Mouse (Mus musculus) MEL (cell line): ENCODE data around the gene Lhfpl2. TPM values are rescaled to one million over a fixed set of nuclear protein-coding genes. Genes with fewer than 3 reads are reported as not detected.

Source experiments
- DNase-seq: peaks from one replicate; pipeline ENCODE4 v3.0.0; 2011; ENCODE audit warnings: low read depth, low spot score
- H3K27ac ChIP-seq: 2 replicates; pipeline ENCODE4 v1.5.1; 2012; ENCODE audit warnings: low read depth, mild to moderate bottlenecking, control low read depth, low read length, moderate library complexity; ENCODE audit not compliant: control insufficient read depth
- H3K27me3 ChIP-seq, 2 experiments: fragments of 150-350 bp in 1 of 2; sonication (generic) in 1 of 2; 2 replicates each; pipeline ENCODE4 v1.6.1; 2012; ENCODE audit warnings: low read length in 2 of 2, mild to moderate bottlenecking in 2 of 2, improper control_type of control experiment in 1 of 2, moderate library complexity in 1 of 2; ENCODE audit not compliant: insufficient read depth in 2 of 2, control insufficient read depth in 1 of 2
- H3K36me3 ChIP-seq, 2 experiments: 2 replicates each; pipeline ENCODE4 v1.6.1; 2012 to 2014; ENCODE audit warnings: low read length in 2 of 2, improper control_type of control experiment in 1 of 2, inconsistent platforms in 1 of 2, mild to moderate bottlenecking in 1 of 2; ENCODE audit not compliant: insufficient read depth in 2 of 2, control insufficient read depth in 1 of 2
- H3K4me1 ChIP-seq, 2 experiments: fragments of 150-350 bp in 1 of 2; sonication (generic) in 1 of 2; 2 replicates each; pipeline ENCODE4 v1.6.1; 2012; ENCODE audit warnings: low read length in 2 of 2, improper control_type of control experiment in 1 of 2, mild to moderate bottlenecking in 1 of 2; ENCODE audit not compliant: insufficient read depth in 2 of 2, control insufficient read depth in 1 of 2
- H3K4me3 ChIP-seq, 2 experiments: fragments of 150-350 bp in 1 of 2; sonication (generic) in 1 of 2; 2 replicates each; pipeline ENCODE4 v1.5.1; 2012; ENCODE audit warnings: low read depth in 2 of 2, low read length in 2 of 2, mild to moderate bottlenecking in 2 of 2, moderate library complexity in 2 of 2, control low read depth in 1 of 2, improper control_type of control experiment in 1 of 2; ENCODE audit not compliant: control insufficient read depth in 1 of 2, insufficient read depth in 1 of 2
- H3K79me2 ChIP-seq: 2 replicates; pipeline ENCODE4 v1.6.1; 2012; ENCODE audit warnings: mild to moderate bottlenecking, low read length, moderate library complexity; ENCODE audit not compliant: control insufficient read depth, poor library complexity, insufficient read depth
- H3K9ac ChIP-seq: 2 replicates; pipeline ENCODE4 v1.6.1; 2012; ENCODE audit warnings: low read depth, mild to moderate bottlenecking, control low read depth, low read length, moderate library complexity; ENCODE audit not compliant: control insufficient read depth, poor library complexity, severe bottlenecking
- H3K9me3 ChIP-seq: fragments of 150-350 bp; sonication (generic); replicated peaks from 2 replicates; pipeline ENCODE4 v1.6.1; 2012; ENCODE audit warnings: mild to moderate bottlenecking, low read length, improper control_type of control experiment, moderate library complexity; ENCODE audit not compliant: insufficient read depth
- CTCF ChIP-seq, 3 experiments: IDR thresholded peaks in 2 of 3; conservative IDR thresholded peaks in 1 of 3; 2 replicates each; pipeline ENCODE4 v1.5.1; 2011 to 2012; ENCODE audit warnings: low read length in 3 of 3, low read depth in 2 of 3, mild to moderate bottlenecking in 2 of 3, improper control_type of control experiment in 1 of 3, inconsistent platforms in 1 of 3, mixed read lengths in 1 of 3, moderate library complexity in 1 of 3; ENCODE audit not compliant: control insufficient read depth in 1 of 3, insufficient read depth in 1 of 3, poor library complexity in 1 of 3, severe bottlenecking in 1 of 3
- ELF1 ChIP-seq: IDR thresholded peaks from 2 replicates; pipeline ENCODE4 v1.6.1; 2014; ENCODE audit warnings: low read depth, mild to moderate bottlenecking, inconsistent platforms, low read length, improper control_type of control experiment, moderate library complexity
- EP300 ChIP-seq, 2 experiments: IDR thresholded peaks; 2 replicates each; pipeline ENCODE4 v1.6.1; 2011; ENCODE audit warnings: improper control_type of control experiment in 2 of 2, low read length in 2 of 2, low read depth in 1 of 2, mild to moderate bottlenecking in 1 of 2
- GATA1 ChIP-seq: IDR thresholded peaks from 2 replicates; pipeline ENCODE4 v1.6.1; 2011; ENCODE audit warnings: low read depth, low read length, improper control_type of control experiment
- MAFK ChIP-seq: IDR thresholded peaks from 2 replicates; pipeline ENCODE4 v1.6.1; 2011; ENCODE audit warnings: low read depth, mild to moderate bottlenecking, low read length, improper control_type of control experiment, borderline replicate concordance
- MAX ChIP-seq: IDR thresholded peaks from 2 replicates; pipeline ENCODE4 v1.6.1; 2011; ENCODE audit warnings: low read length, improper control_type of control experiment
- MAZ ChIP-seq: IDR thresholded peaks from 2 replicates; pipeline ENCODE4 v1.6.1; 2012; ENCODE audit warnings: low read depth, mild to moderate bottlenecking, inconsistent platforms, low read length, improper control_type of control experiment
- MXI1 ChIP-seq: IDR thresholded peaks from 2 replicates; pipeline ENCODE4 v1.6.1; 2011; ENCODE audit warnings: mild to moderate bottlenecking, low read depth, low read length, improper control_type of control experiment
- NELFE ChIP-seq: IDR thresholded peaks from 2 replicates; pipeline ENCODE4 v1.6.1; 2011; ENCODE audit warnings: low read depth, low read length, improper control_type of control experiment
- NRF1 ChIP-seq: IDR thresholded peaks from 2 replicates; pipeline ENCODE4 v1.6.1; 2014; ENCODE audit warnings: low read depth, mild to moderate bottlenecking, inconsistent platforms, low read length, improper control_type of control experiment, moderate library complexity; ENCODE audit not compliant: poor library complexity, insufficient read depth, severe bottlenecking
- POLR2A ChIP-seq, 2 experiments: IDR thresholded peaks; 2 replicates each; pipeline ENCODE4 v1.6.1; 2011 to 2012; ENCODE audit warnings: low read length in 2 of 2, mild to moderate bottlenecking in 2 of 2, control low read depth in 1 of 2, improper control_type of control experiment in 1 of 2, low read depth in 1 of 2, moderate library complexity in 1 of 2; ENCODE audit not compliant: control insufficient read depth in 1 of 2, insufficient read depth in 1 of 2, poor library complexity in 1 of 2
- POLR2AphosphoS2 ChIP-seq: IDR thresholded peaks from 2 replicates; pipeline ENCODE4 v1.6.1; 2011; ENCODE audit warnings: low read length, improper control_type of control experiment
- RCOR1 ChIP-seq: IDR thresholded peaks from 2 replicates; pipeline ENCODE4 v1.6.1; 2012; ENCODE audit warnings: low read depth, mild to moderate bottlenecking, inconsistent platforms, low read length, improper control_type of control experiment
- SIN3A ChIP-seq: IDR thresholded peaks from 2 replicates; pipeline ENCODE4 v1.6.1; 2012; ENCODE audit warnings: low read length, improper control_type of control experiment, inconsistent platforms
- TAL1 ChIP-seq: IDR thresholded peaks from 2 replicates; pipeline ENCODE4 v1.6.1; 2012; ENCODE audit warnings: mild to moderate bottlenecking, inconsistent platforms, low read length, moderate library complexity, mixed read lengths
- TBP ChIP-seq: IDR thresholded peaks from 2 replicates; pipeline ENCODE4 v1.8.0; 2011; ENCODE audit warnings: low read depth, low read length, improper control_type of control experiment
- TCF12 ChIP-seq: IDR thresholded peaks from 2 replicates; pipeline ENCODE4 v1.6.1; 2014; ENCODE audit warnings: low read depth, mild to moderate bottlenecking, inconsistent platforms, low read length, improper control_type of control experiment, moderate library complexity
- UBTF ChIP-seq: IDR thresholded peaks from 2 replicates; pipeline ENCODE4 v1.6.1; 2012; ENCODE audit warnings: low read depth, mild to moderate bottlenecking, inconsistent platforms, low read length, improper control_type of control experiment, moderate library complexity, borderline replicate concordance; ENCODE audit not compliant: insufficient read depth
- USF1 ChIP-seq: IDR thresholded peaks from 2 replicates; pipeline ENCODE4 v1.6.1; 2014; ENCODE audit warnings: low read depth, mild to moderate bottlenecking, inconsistent platforms, low read length, improper control_type of control experiment, moderate library complexity
- ZC3H11A ChIP-seq: IDR thresholded peaks from 2 replicates; pipeline ENCODE4 v1.6.1; 2012; ENCODE audit warnings: low read depth, mild to moderate bottlenecking, inconsistent platforms, low read length, improper control_type of control experiment
- polyA plus RNA-seq, 2 experiments: library from polyadenylated mRNA; stranded (reverse) in 1 of 2; unstranded in 1 of 2; fragments of >175 nt in 1 of 2; fragments of >200 nt in 1 of 2; gene quantifications; 2 replicates each; pipeline versions ENCODE4 v1.2.1 to v1.2.4; 2012; ENCODE audit warnings: low replicate concordance in 2 of 2, low read depth in 1 of 2; ENCODE audit not compliant: insufficient read length in 2 of 2, insufficient read depth in 1 of 2, missing spikeins in 1 of 2
- total RNA-seq: library from RNA; depleted of rRNA; stranded (reverse); fragments of 300-350 nt; gene quantifications from 2 replicates; pipeline ENCODE4 v1.2.3, GENCODE M21; 2012

Lhfpl2 gene
- total and polyA plus RNA-seq, 3 experiments = 24.5 to 30.2 TPM; not detected in 1

DNA sequence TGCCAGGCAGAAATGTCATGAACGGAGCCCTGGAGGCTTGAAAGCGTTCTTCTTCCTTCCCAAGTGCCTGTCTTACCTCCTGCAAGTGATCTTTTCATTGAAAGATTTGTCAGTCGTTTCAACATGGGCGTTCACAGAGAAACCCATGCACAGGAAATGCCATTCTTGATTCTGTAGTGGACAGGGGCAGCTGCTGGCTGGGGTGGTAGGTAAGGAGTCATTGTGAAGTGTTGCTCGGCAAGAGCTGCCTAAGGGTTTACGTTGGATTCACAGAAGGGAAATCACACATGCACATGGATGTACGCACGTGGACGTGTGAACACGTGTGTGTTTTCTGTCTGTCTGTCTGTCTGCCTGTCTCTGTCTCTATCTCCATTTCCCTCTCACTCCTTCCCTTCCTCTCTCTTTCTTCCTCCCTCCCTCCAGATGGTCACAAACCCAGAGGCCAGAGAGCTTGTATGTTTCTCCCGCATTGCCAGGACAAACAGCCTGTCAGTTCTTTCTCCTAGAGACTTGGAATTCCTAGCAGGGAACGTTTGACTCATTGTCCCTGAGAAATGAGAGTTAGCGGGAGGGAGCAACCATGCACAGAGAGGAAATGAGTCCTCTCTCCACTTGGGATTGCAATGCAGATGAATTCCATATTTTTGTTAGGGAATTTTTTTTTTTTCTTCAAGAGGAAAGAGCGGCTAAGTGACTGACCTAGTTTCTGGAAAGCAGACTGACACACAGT, 82.3 kb downstream of the Lhfpl2 start:
- DNase-seq = no peak
- no peaks in the 10 kb centered on the region for H3K79me2 ChIP-seq
- no peak overlapping the region for H3K27ac ChIP-seq
- H3K9ac ChIP-seq = no peak overlapping the region
- H3K4me1 ChIP-seq = no peaks in the 10 kb centered on the region
- no peak for TF ChIP-seq TAL1
- TF ChIP-seq MAFK = no peak
- TF ChIP-seq GATA1 = no peak
- TF ChIP-seq POLR2AphosphoS2 = no peak
- no peak for TF ChIP-seq MXI1
- no peak for TF ChIP-seq NRF1
- no peak for TF ChIP-seq TCF12
- no peak for TF ChIP-seq MAZ
- no peak for TF ChIP-seq CTCF (IDR thresholded peaks at IDR 0.05 in 2 of 3, conservative IDR thresholded peaks at IDR 0.05 in 1 of 3; ENCODE audit: control insufficient read depth in 1 of 3, insufficient read depth in 1 of 3, low read depth in 2 of 3, low read length in 3 of 3, poor library complexity in 1 of 3, severe bottlenecking in 1 of 3)
- no peak for TF ChIP-seq RCOR1
- TF ChIP-seq, all 39 proteins: peak for 0
- Histone ChIP-seq H3K9me3 (no peaks in the 10 kb centered on the region), H3K36me3 (no peaks in the 10 kb centered on the region), H3K27me3 (no peaks in the 10 kb centered on the region), H3K4me3 (no peak overlapping the region)

DNA sequence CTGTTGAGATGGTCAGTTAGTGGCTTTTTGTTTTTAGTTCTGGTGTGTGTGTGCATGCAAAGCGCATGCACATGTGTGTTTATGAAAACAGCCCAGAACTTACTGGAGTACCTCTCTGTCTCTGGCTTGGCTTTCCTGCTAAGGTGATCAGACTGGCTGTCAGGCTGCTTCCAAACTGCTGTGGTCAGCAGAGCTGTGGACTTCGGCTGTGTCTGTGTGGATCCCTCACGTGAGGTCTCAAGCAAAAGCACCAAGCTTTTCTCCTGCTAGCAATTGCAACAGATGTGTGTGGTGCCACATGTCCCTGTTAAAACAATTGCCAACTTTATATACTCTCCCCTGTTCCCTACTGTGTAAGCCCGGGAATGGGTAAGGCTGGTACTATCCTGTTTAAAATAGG, 82.8 kb downstream of the Lhfpl2 start:
- H3K79me2 ChIP-seq = no peaks in the 10 kb centered on the region
- no peaks in the 10 kb centered on the region for H3K9me3 ChIP-seq
- DNase-seq = no peak
- H3K27ac ChIP-seq = no peak overlapping the region
- TF ChIP-seq TBP (no peak), TCF12 (no peak), SIN3A (no peak), NELFE (no peak)
- no peaks in the 10 kb centered on the region for H3K4me1 ChIP-seq
- H3K4me3 ChIP-seq = no peak overlapping the region
- H3K27me3 ChIP-seq = no peaks in the 10 kb centered on the region
- H3K36me3 ChIP-seq = no peaks in the 10 kb centered on the region
- H3K9ac ChIP-seq = no peak overlapping the region

DNA sequence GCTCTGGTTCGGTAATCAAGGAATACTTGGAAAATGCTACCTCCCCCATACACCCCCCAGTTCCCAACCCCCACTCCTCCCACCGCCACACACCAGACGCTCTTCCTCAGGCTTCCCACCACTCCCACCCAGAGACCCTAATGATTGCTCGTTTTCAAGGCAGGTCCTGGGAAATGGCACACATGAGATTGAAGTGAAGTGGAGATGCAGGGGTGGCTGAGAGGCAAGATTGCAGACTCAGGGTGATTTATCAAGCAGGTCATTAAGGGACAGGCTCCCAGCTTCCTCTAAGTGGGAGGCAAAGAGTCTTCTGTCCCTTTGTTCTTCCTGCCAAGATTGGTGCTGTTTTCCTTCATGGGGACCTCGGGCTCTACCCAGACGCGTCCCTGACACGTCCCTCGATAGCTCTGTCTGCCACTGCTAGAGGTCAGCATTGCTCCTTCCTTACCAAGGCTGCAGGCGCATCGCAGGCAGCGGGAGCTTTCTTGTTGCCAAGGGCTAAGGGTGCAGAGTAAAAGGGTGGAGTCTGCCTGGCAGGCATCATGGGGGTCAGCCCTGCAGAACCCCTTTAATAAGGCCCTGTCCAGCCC, 85.6 kb downstream of the Lhfpl2 start:
- Histone ChIP-seq H3K36me3 (no peaks in the 10 kb centered on the region), H3K79me2 (no peaks in the 10 kb centered on the region), H3K4me1 (no peaks in the 10 kb centered on the region), H3K4me3 (no peak overlapping the region), H3K27ac (no peak overlapping the region), H3K27me3 (no peaks in the 10 kb centered on the region), H3K9me3 (no peaks in the 10 kb centered on the region), H3K9ac (no peak overlapping the region)
- TF ChIP-seq TCF12 = no peak
- TF ChIP-seq EP300 (IDR thresholded peaks at IDR 0.05; ENCODE audit: low read depth in 1 of 2, low read length in 2 of 2) = no peak
- TF ChIP-seq USF1 = no peak
- TF ChIP-seq ELF1 = no peak
- TF ChIP-seq ZC3H11A = no peak
- TF ChIP-seq POLR2A (IDR thresholded peaks at IDR 0.05; ENCODE audit: control insufficient read depth in 1 of 2, insufficient read depth in 1 of 2, low read depth in 1 of 2, low read length in 2 of 2, poor library complexity in 1 of 2) = no peak
- no peak for TF ChIP-seq MAX
- no peak for TF ChIP-seq UBTF
- TF ChIP-seq SIN3A = no peak
- DNase-seq = no peak
